Mouse (Mus musculus) gastrocnemius, postnatal 25 days (tissue): ENCODE measurements around the gene Nsun4. TPM values are rescaled to one million over a fixed set of nuclear protein-coding genes. Genes with fewer than 3 reads are reported as not detected.
A peak's percentile ranks its signal among the peaks of the same experiment; 100 is the strongest.

Experiments used
- DNase-seq: peaks from one replicate; pipeline ENCODE4 v3.0.0; 2022
- total RNA-seq, 2 experiments: library from RNA; stranded (reverse); gene quantifications; 1 replicate in 1 of 2; 2 replicates in 1 of 2; pipeline ENCODE4 v1.2.3; 2021

The Nsun4 gene
- total RNA-seq, 2 experiments from 2014 or later: 15.3 to 16.7 TPM

- DNase-seq: no peak
These were observed 66.2 kb downstream of the Nsun4 start for GRCm38 (mm10) chr4:115987436-115987835.

GRCm38 (mm10) chr4:115984967-115985366 is 68.7 kb downstream of the Nsun4 start:
- no peak for DNase-seq

DNA sequence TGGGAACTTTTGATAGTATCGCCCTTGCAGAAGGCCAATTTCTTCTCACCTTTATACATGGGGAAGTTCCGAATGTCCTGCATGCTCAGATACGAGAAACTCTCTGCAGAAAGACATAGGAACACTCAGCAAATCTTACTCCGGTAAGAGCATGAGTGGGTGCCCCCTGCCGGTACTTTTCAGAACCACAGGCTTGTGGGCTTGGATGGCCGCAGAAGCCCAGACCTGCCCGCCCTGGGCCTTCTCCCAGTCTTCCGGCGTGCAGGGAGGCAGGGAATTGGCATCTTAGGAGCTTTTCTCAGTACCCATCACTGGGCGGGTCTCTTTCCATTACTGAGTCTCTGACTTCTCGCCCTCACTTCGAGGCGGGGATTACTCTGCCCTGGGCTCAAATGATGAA is 69.6 kb downstream of the Nsun4 start:
- DNase-seq: peak; percentile 45

Other genes starting within 250 kb of the Nsun4 start
- gene Mob3c, start 225.8 kb downstream of the Nsun4 start, total RNA-seq: 1 to 10 TPM; 2.7 to 3.4 TPM
- gene Mknk1, start 214.7 kb downstream of the Nsun4 start, total RNA-seq: 10 to 100 TPM; 21.8 to 22.2 TPM
- gene Kncn, start 169.5 kb downstream of the Nsun4 start, total RNA-seq: not detected
- not detected for gene 6430628N08Rik, start 163.2 kb downstream of the Nsun4 start, total RNA-seq
- not detected for gene Dmbx1, start 114.0 kb downstream of the Nsun4 start, total RNA-seq
- gene Faah, start 36.0 kb downstream of the Nsun4 start, total RNA-seq: under 1 TPM; 0.35 to 0.46 TPM
- gene Uqcrh, start 21.2 kb upstream of the Nsun4 start, total RNA-seq: 1,000 to 10,000 TPM in 1 of 2 experiments, 100 to 1,000 TPM in 1; 981 to 1,020 TPM
- gene Lrrc41, start 21.4 kb upstream of the Nsun4 start, total RNA-seq: 10 to 100 TPM; 17.8 to 20.3 TPM
- gene Rad54l, start 69.8 kb upstream of the Nsun4 start, total RNA-seq: under 1 TPM; 0.36 to 0.91 TPM
- 10 to 100 TPM; 48.1 to 48.2 TPM for gene Pomgnt1, start 70.0 kb upstream of the Nsun4 start, total RNA-seq
- gene Lurap1, start 97.5 kb upstream of the Nsun4 start, total RNA-seq: 1 to 10 TPM; 7.3 to 8.2 TPM
- not detected for gene Tspan1, start 113.7 kb upstream of the Nsun4 start, total RNA-seq
- not detected for gene 1700042G07Rik, start 119.5 kb upstream of the Nsun4 start, total RNA-seq
- under 1 TPM; 0.29 to 0.82 TPM for gene Gm49337, start 119.5 kb upstream of the Nsun4 start, total RNA-seq
- 1 to 10 TPM; 5.3 to 6.8 TPM for gene Pik3r3, start 167.7 kb upstream of the Nsun4 start, total RNA-seq